Mouse (Mus musculus): ENCODE measurements around the gene Ccdc89.

Ccdc89 gene

DNA sequence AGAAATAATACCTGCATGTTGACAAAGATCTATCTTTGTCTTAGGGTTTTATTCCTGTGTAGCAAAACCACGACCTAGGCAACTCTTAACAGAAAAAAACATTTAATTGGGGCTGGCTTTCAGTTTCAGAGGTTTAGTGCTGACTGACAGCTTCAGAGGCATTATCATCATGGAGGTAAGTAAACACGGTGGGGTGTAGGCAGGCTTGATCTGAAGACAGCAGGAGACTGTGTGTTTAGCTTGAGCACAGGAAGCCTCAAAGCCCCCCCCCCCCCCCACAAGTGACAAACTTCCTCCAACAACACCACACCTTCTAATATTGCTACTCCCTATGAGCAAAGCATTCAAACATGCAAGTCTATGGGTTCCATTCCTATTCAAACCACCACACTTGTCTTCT is 47.1 kb downstream of the Ccdc89 start:
- no peak for DNase-seq (ENCODE audit: low spot score)

DNA sequence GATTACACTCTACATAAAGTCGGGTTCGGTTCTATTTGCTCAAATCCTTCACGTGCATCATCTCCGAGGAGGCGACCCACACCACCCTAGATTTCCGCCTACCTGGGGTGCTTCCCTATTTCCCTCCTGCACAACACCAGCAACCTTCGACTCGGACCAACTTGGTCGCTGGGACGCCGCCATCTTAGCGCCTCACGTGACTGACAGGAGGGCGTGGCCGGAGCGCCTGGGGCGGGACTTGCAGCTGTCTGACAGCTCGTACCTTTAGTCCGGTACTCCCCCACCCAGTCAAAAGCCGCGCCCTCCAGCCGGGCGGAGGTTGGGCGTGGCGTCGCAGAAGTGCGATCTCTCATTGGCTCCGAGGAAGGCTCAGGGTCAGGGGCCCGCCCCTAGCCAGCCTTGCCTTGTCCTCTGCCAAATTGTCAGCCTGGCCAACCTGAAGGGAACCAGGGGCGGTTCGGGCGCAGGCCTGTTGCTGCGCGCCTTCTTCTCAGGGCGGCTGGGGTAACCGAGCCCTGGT is 49.5 kb downstream of the Ccdc89 start, which contains the start of gene Tmem126b:
TSS of gene Tmem126b (minus strand) at position 209 of the 520 bp plus-strand sequence.
- peak; percentile 99 for DNase-seq (ENCODE audit: low spot score)

- peak; percentile 50 for DNase-seq (ENCODE audit: low spot score)
These were observed 50.2 kb downstream of the Ccdc89 start, which contains the start of gene Dlg2 for GRCm38 (mm10) chr7:90476313-90477245. Gene Dlg2, plus strand, starts transcription at chr7:90476672.
